Mouse (Mus musculus) ES-Bruce4 (cell line): ENCODE measurements at regions not wholly inside any gene's neighbourhood (a gene's known extent, or its start where the extent isn't known, plus 50 kb on each side); places are given as distances from the start of the nearest gene placed in this dataset.
A peak's percentile ranks its signal among the peaks of the same experiment; 100 is the strongest.

ENCODE experiments used
- H3K27ac ChIP-seq: 2 replicates; pipeline ENCODE4 v1.5.1; 2012; ENCODE audit warnings: low read length, inconsistent platforms; ENCODE audit not compliant: insufficient read depth
- H3K27me3 ChIP-seq: 2 replicates; pipeline ENCODE4 v1.6.1; 2012; ENCODE audit warnings: mild to moderate bottlenecking, low read length, inconsistent platforms; ENCODE audit not compliant: control insufficient read depth, poor library complexity, insufficient read depth, severe bottlenecking
- H3K36me3 ChIP-seq: 2 replicates; pipeline ENCODE4 v1.6.1; 2012; ENCODE audit warnings: inconsistent platforms, mild to moderate bottlenecking, low read length, moderate library complexity; ENCODE audit not compliant: control insufficient read depth, poor library complexity, insufficient read depth, severe bottlenecking
- H3K4me1 ChIP-seq: one replicate; pipeline ENCODE4 v1.8.1; 2011; ENCODE audit warnings: low read length; ENCODE audit not compliant: control insufficient read depth, insufficient read depth
- H3K4me3 ChIP-seq: 2 replicates; pipeline ENCODE4 v1.5.1; 2011; ENCODE audit warnings: low read depth, mild to moderate bottlenecking, low read length
- H3K9ac ChIP-seq: 2 replicates; pipeline ENCODE4 v1.6.1; 2012; ENCODE audit warnings: low read depth, mild to moderate bottlenecking, inconsistent platforms; ENCODE audit not compliant: poor library complexity, severe bottlenecking
- H3K9me3 ChIP-seq: replicated peaks from 2 replicates; pipeline ENCODE4 v1.6.1; 2012; ENCODE audit warnings: mild to moderate bottlenecking, low read length, inconsistent platforms; ENCODE audit not compliant: control insufficient read depth, poor library complexity, insufficient read depth, severe bottlenecking
- CTCF ChIP-seq: IDR thresholded peaks from one replicate; pipeline ENCODE4 v1.8.1; 2011; ENCODE audit warnings: low read depth, low read length
- EP300 ChIP-seq: IDR thresholded peaks from 2 replicates; pipeline ENCODE4 v1.6.1; 2011; ENCODE audit warnings: low read depth, low read length; ENCODE audit not compliant: insufficient read depth
- POLR2A ChIP-seq: IDR thresholded peaks from one replicate; pipeline ENCODE4 v1.8.1; 2011; ENCODE audit warnings: low read length; ENCODE audit not compliant: insufficient read depth

DNA sequence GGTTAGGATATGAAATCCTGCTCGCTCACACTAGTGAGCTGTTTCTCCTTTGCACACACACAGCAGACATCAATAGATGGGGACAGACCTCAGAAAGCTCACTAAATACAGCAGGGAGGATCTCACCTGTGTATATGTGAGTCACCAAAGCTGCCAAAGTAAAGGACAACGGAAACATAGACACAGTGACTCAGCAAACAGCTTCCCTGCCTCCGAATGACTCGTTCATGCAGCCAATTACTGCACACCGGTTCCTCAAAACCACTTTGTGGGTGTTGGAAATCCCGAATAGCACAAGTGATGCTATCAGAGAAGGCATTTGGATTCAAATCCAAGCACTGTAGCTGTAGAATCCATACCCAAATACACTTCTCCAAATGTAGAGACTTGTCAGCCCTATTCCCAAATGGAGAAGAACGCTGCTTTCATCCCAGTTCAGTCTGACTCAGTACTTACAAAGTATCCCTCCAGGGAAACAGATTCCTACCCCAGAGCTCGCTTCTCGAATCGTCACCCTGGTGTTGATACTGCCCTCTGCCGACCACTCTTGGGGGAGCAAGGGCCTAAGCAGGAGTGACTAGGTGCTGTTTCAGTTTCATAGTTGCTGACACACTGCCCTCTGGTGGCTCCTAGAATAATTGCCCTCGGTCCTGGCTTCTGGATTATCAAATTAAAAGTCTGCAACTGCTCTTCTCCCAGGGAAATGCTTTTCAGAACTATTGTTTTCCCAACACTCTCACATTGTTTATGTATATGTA lies 61.4 kb upstream of the Sestd1 start:
- Histone ChIP-seq H3K27me3 (no peaks in the 10 kb centered on the region), H3K9me3 (peaks cover 2% of the 10 kb centered on the region; the same call in 1 of the 2 replicates), H3K4me1 (peaks cover 3% of the 10 kb centered on the region), H3K27ac (peak overlapping the region; percentile 35; the same call in 1 of the 2 replicates), H3K9ac (no peak overlapping the region), H3K4me3 (no peak overlapping the region), H3K36me3 (no peaks in the 10 kb centered on the region)
- TF ChIP-seq POLR2A, result no peak
- TF ChIP-seq CTCF, result peak; percentile 100
- peak; percentile 63; the same call in 1 of the 2 replicates for TF ChIP-seq EP300

DNA sequence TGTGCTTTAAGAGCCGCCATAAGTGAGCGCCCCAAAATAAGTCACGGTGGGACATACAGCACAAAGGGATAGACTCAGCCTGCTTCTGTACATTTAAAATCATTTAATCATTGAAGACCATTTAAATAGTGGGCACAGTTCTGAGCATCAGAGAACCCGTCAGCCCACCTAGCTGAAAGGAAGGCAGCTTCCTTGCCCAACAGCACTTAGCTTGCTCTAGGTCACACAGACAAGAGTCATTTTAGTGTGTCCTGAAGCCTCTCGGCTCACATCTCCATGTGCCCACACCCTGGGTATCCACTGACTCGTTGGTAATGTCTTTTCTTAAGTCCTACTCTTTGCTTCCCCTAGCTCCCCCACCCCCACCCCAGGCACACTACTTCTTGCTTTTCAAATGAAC lies 59.7 kb upstream of the Sestd1 start:
- no peak overlapping the region for H3K27ac ChIP-seq
- peaks cover 4% of the 10 kb centered on the region for H3K4me1 ChIP-seq
- H3K9me3 ChIP-seq, result peaks cover 4% of the 10 kb centered on the region; the same call in 1 of the 2 replicates
- no peaks in the 10 kb centered on the region for H3K27me3 ChIP-seq
- H3K4me3 ChIP-seq, result no peak overlapping the region
- H3K36me3 ChIP-seq, result no peaks in the 10 kb centered on the region
- H3K9ac ChIP-seq, result no peak overlapping the region
- no peak for TF ChIP-seq CTCF
- TF ChIP-seq EP300, result no peak
- no peak for TF ChIP-seq POLR2A

DNA sequence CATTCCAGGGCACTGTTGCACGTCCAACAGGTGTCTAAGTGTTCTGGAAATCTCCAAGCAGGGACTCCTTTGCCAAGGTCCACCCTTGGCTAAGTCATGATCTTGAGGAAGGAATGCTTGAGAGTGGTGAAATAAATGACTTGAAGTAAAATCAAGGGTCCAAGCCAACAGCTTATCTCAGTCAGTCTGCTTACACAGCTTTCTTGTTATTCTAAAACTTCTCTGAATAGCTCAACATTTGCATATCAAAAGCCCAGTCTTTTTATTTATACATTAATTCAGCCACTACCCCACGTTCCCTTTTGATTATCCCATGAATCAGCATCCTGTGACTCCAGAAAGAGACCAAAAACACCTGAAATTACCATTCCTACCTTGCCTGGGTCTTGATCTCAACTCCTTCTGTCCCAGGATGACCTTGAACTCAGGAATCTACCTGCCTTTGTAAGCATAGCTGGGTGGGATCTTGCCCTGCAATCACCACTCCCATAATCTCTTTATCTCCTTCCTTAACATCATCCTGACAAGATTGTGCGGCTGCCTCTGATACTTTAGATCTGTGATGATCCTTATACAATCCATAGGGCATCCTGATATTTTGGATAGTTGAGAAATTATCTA lies 57.5 kb upstream of the Sestd1 start:
- TF ChIP-seq POLR2A, result no peak
- no peak for TF ChIP-seq CTCF
- peak; percentile 53; the same call in 1 of the 2 replicates for TF ChIP-seq EP300
- no peaks in the 10 kb centered on the region for H3K27me3 ChIP-seq
- no peak overlapping the region for H3K9ac ChIP-seq
- no peak overlapping the region for H3K4me3 ChIP-seq
- H3K36me3 ChIP-seq, result no peaks in the 10 kb centered on the region
- H3K4me1 ChIP-seq, result peaks cover 4% of the 10 kb centered on the region
- H3K9me3 ChIP-seq, result peaks cover 4% of the 10 kb centered on the region; the same call in 1 of the 2 replicates
- peak overlapping the region; percentile 94 for H3K27ac ChIP-seq

DNA sequence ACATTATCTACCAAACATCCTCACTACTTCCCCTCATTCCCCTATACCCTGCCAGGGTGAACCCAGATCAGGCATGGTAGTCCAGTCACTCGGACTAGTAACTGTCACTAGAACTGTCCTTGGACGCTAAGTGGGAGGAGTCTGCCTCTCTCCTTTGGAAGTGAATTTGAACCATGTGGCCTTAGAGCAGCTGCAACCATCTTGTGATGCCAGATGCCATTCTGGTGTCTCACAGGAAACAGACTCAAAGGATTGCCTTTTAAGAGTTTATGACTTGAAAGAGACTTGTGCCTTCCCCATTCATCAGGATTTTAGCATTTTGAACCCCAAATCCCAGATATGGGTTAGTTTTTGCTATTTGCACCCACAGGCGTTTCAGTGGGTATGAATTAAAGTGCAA lies 56.9 kb upstream of the Sestd1 start:
- H3K27ac ChIP-seq, result peak overlapping the region; percentile 94
- H3K9me3 ChIP-seq, result peaks cover 4% of the 10 kb centered on the region; the same call in 1 of the 2 replicates
- H3K27me3 ChIP-seq, result no peaks in the 10 kb centered on the region
- H3K4me3 ChIP-seq, result no peak overlapping the region
- peaks cover 4% of the 10 kb centered on the region for H3K4me1 ChIP-seq
- no peaks in the 10 kb centered on the region for H3K36me3 ChIP-seq
- TF ChIP-seq POLR2A, result no peak
- 0 out of 2 replicates have a peak, but pooled peaks have one; percentile 24 for TF ChIP-seq EP300
- H3K9ac ChIP-seq, result no peak overlapping the region

DNA sequence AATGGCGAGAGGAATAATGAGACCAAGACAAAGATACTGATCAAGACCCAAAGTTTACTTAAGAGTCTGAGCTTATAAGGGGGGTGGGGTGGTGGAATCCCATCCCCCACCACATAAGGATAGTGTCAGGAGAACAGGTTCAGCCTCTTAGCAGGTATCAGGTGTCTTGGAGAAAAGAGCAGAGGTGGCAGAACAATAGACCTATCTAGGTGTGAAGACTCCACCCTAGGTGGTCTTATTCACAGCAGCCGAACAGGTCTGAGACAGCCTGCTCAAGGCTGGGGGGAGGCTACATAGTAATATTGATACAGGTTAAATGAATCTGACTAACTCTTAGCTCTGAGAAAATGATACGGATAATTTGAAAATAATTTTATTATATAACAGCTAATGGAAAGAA lies 56.4 kb upstream of the Sestd1 start:
- H3K27me3 ChIP-seq, result no peaks in the 10 kb centered on the region
- TF ChIP-seq EP300, result peak; percentile 72; the same call in 1 of the 2 replicates
- TF ChIP-seq POLR2A, result no peak
- no peak for TF ChIP-seq CTCF
- H3K36me3 ChIP-seq, result no peaks in the 10 kb centered on the region
- H3K4me1 ChIP-seq, result peaks cover 4% of the 10 kb centered on the region
- H3K4me3 ChIP-seq, result no peak overlapping the region
- no peak overlapping the region for H3K9ac ChIP-seq
- peaks cover 4% of the 10 kb centered on the region; the same call in 1 of the 2 replicates for H3K9me3 ChIP-seq
- peak overlapping the region; percentile 85; the same call in 1 of the 2 replicates for H3K27ac ChIP-seq

DNA sequence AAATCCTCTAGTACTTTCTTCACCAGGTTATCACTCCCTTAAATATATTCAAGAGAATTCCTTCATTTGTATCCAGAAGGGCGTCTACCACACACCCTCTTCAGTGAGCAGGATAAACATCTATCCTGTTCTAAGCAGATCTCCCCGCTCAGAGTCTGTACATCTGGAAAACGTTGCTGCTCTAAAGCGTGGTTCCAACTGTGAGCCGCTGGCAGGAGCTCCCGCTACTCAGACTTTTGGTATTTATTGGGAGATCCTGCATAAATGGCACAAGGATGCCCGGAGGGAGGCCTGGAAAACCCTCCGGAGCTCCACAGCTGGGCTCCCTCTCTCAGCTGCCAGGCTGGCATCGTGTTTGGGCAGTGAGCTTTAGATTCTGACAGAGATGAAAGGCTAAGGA lies 54.3 kb upstream of the Sestd1 start:
- H3K27ac ChIP-seq, result no peak overlapping the region
- no peak overlapping the region for H3K4me3 ChIP-seq
- H3K4me1 ChIP-seq, result peaks cover 1% of the 10 kb centered on the region
- H3K9ac ChIP-seq, result no peak overlapping the region
- peaks cover 4% of the 10 kb centered on the region; the same call in 1 of the 2 replicates for H3K9me3 ChIP-seq
- H3K36me3 ChIP-seq, result no peaks in the 10 kb centered on the region
- H3K27me3 ChIP-seq, result no peaks in the 10 kb centered on the region
- TF ChIP-seq CTCF (no peak), POLR2A (no peak), EP300 (no peak)
